Mouse (Mus musculus): ENCODE results near the gene B3galt4. TPM values are rescaled to one million over a fixed set of nuclear protein-coding genes. Genes with fewer than 3 reads are reported as not detected.
"Not testable (repeated sequence)": the region's sequence is repeated elsewhere in the genome, so short reads cannot be mapped to it uniquely, and the experiment has no call there.

B3galt4 gene
- polyA plus RNA-seq, 1 experiment, result 0.45 TPM

- Histone ChIP-seq H3K9me3 (ENCODE audit: control insufficient read depth, low read length) (peaks cover 13% of the 10 kb centered on the region), H3K27me3 (ENCODE audit: control insufficient read depth) (no peaks in the 10 kb centered on the region), H3K4me1 (ENCODE audit: control insufficient read depth) (peaks cover 76% of the 10 kb centered on the region), H3K4me3 (replicated peaks) (peak overlapping the region; percentile 84), H3K36me3 (ENCODE audit: control insufficient read depth) (peaks cover 48% of the 10 kb centered on the region)
- TF ChIP-seq GATA1 (IDR thresholded peaks at IDR 0.05; ENCODE audit: low read length) (no peak), TAL1 (IDR thresholded peaks at IDR 0.05; ENCODE audit: low read length) (no peak)
Observed at GRCm38 (mm10) chr17:33910346-33911051, 40.8 kb downstream of the B3galt4 start.

- Histone ChIP-seq H3K9me3 (ENCODE audit: control insufficient read depth, low read length) (peaks cover 13% of the 10 kb centered on the region), H3K4me1 (ENCODE audit: control insufficient read depth) (peaks cover 69% of the 10 kb centered on the region), H3K27me3 (ENCODE audit: control insufficient read depth) (no peaks in the 10 kb centered on the region), H3K36me3 (ENCODE audit: control insufficient read depth) (peaks cover 44% of the 10 kb centered on the region), H3K4me3 (replicated peaks) (peak overlapping the region; percentile 84)
- TF ChIP-seq GATA1 (IDR thresholded peaks at IDR 0.05; ENCODE audit: low read length) (no peak), TAL1 (IDR thresholded peaks at IDR 0.05; ENCODE audit: low read length) (no peak)
Observed at GRCm38 (mm10) chr17:33909869-33910250, 41.4 kb downstream of the B3galt4 start.

DNA sequence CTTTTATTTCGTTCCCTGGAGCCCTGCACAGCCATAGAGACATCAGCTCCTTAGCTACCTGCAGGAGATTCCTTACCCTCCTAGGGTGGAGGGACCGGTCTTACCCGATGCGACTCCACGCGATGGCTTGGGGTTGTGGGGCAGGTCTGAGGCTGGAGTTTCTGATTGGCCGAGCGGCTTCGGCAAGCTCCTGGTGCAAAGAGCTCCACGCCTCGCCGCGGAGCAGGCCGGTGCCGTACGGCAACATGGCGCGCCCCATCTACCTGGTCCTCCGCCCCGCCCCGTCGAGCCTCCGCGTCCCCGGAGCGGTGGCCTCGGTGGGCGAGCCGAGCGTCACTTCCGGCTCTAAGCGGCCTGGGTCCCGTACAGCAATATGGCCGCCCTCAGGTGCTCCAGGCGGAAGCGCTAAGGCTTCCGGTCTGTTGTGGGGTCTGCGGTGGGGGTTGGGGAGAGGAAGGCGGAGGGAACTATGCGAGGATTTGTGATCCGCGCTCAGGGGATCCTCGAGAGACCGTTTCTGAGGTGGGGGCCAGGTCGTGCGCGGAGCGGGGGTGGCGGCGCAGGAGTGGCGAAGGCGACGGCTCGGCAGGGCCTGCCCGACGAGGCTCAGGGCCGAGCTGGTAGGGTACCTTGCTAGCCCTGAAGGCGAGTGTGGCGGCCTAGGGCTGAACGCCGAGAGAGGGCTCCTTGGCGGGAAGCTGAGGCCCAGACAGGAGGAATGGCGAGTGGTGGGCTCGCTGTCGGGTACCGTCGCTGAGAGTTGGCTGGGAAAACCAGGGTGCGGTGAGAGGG lies 42.0 kb downstream of the B3galt4 start, which contains the start of gene Daxx:
TSS of gene Daxx (plus strand) at position 338 of the 792 bp plus-strand sequence.
- Histone ChIP-seq H3K4me3 (replicated peaks) (peak within 1 kb of the TSS; percentile 84), H3K27me3 (ENCODE audit: control insufficient read depth) (no peaks in the 10 kb centered on the region), H3K4me1 (ENCODE audit: control insufficient read depth) (peaks cover 67% of the 10 kb centered on the region), H3K9me3 (ENCODE audit: control insufficient read depth, low read length) (peaks cover 13% of the 10 kb centered on the region), H3K36me3 (ENCODE audit: control insufficient read depth) (peaks cover 38% of the 10 kb centered on the region)
- TF ChIP-seq TAL1 (IDR thresholded peaks at IDR 0.05; ENCODE audit: low read length), result no peak
- TF ChIP-seq GATA1 (IDR thresholded peaks at IDR 0.05; ENCODE audit: low read length), result no peak

- peaks cover 13% of the 10 kb centered on the region for H3K9me3 ChIP-seq (ENCODE audit: control insufficient read depth, low read length)
- H3K4me1 ChIP-seq (ENCODE audit: control insufficient read depth), result peaks cover 67% of the 10 kb centered on the region
- TF ChIP-seq GATA1 (IDR thresholded peaks at IDR 0.05; ENCODE audit: low read length), result no peak
- TF ChIP-seq TAL1 (IDR thresholded peaks at IDR 0.05; ENCODE audit: low read length), result no peak
- peaks cover 31% of the 10 kb centered on the region for H3K36me3 ChIP-seq (ENCODE audit: control insufficient read depth)
- no peaks in the 10 kb centered on the region for H3K27me3 ChIP-seq (ENCODE audit: control insufficient read depth)
- H3K4me3 ChIP-seq (replicated peaks), result peak overlapping the region; percentile 84
Observed at GRCm38 (mm10) chr17:33908331-33909076, 42.8 kb downstream of the B3galt4 start.

- H3K27me3 ChIP-seq (ENCODE audit: control insufficient read depth); H3K9me3 ChIP-seq (ENCODE audit: control insufficient read depth, low read length); H3K36me3 ChIP-seq (ENCODE audit: control insufficient read depth); H3K4me3 ChIP-seq (replicated peaks): not testable (repeated sequence)
- peaks cover 71% of the 10 kb centered on the region for H3K4me1 ChIP-seq (ENCODE audit: control insufficient read depth)
Observed at GRCm38 (mm10) chr17:33904835-33905234, 46.5 kb downstream of the B3galt4 start, which contains the start of gene Platr17. Gene Platr17, plus strand, starts transcription at chr17:33905135.

DNA sequence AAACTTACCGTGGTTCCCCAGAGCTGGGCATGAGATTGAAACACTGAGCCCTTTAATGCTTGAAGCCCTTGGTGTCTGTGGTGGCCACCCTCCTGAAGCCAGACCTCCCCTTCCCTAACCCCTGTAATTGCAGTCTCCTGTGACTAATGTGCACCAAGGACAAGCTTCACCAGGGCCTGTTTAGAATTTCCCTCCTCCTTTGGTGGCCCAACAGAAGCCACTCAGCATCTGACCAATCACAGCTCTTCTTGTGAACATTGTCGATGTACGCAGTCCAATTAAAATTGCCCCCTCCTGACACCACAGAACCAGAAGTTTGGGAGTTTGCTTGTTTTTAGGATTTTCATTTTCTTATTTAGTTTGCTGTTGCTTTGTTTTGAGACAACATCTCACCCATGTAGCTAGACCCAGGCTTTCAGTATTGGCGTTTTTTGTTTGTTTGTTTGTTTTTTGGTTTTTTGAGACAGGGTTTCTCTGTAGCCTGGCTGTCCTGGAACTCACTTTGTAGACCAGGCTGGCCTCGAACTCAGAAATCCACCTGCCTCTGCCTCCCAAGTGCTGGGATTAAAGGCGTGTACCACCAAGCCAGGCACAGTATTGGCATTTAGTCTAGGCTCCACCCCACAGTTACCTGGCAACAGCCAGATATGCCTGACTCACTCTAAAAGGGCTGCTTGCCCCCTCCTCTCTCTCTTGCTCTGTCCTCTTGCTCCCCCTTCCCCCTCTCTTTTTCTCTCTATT lies 47.2 kb downstream of the B3galt4 start:
- peaks cover 72% of the 10 kb centered on the region for H3K4me1 ChIP-seq (ENCODE audit: control insufficient read depth)
- not testable (repeated sequence) for H3K9me3 ChIP-seq (ENCODE audit: control insufficient read depth, low read length); H3K4me3 ChIP-seq (replicated peaks); H3K27me3 ChIP-seq (ENCODE audit: control insufficient read depth); H3K36me3 ChIP-seq (ENCODE audit: control insufficient read depth)

GRCm38 (mm10) chr17:33902491-33902890 lies 48.8 kb downstream of the B3galt4 start:
- H3K4me3 ChIP-seq (replicated peaks), result no peak overlapping the region
- TF ChIP-seq GATA1 (IDR thresholded peaks at IDR 0.05; ENCODE audit: low read length) (no peak), TAL1 (IDR thresholded peaks at IDR 0.05; ENCODE audit: low read length) (no peak)
- no peaks in the 10 kb centered on the region for H3K9me3 ChIP-seq (ENCODE audit: control insufficient read depth, low read length)
- peaks cover 70% of the 10 kb centered on the region for H3K4me1 ChIP-seq (ENCODE audit: control insufficient read depth)
- H3K36me3 ChIP-seq (ENCODE audit: control insufficient read depth), result no peaks in the 10 kb centered on the region
- no peaks in the 10 kb centered on the region for H3K27me3 ChIP-seq (ENCODE audit: control insufficient read depth)

- Histone ChIP-seq H3K4me1 (ENCODE audit: control insufficient read depth) (peaks cover 75% of the 10 kb centered on the region), H3K27me3 (ENCODE audit: control insufficient read depth) (no peaks in the 10 kb centered on the region), H3K9me3 (ENCODE audit: control insufficient read depth, low read length) (no peaks in the 10 kb centered on the region), H3K4me3 (replicated peaks) (no peak overlapping the region), H3K36me3 (ENCODE audit: control insufficient read depth) (no peaks in the 10 kb centered on the region)
- TF ChIP-seq GATA1 (IDR thresholded peaks at IDR 0.05; ENCODE audit: low read length), result no peak
- TF ChIP-seq TAL1 (IDR thresholded peaks at IDR 0.05; ENCODE audit: low read length), result no peak
Observed at GRCm38 (mm10) chr17:33902079-33902478, 49.2 kb downstream of the B3galt4 start.

All from erythroblast, embryonic 14.5 days (primary cell).